Mouse (Mus musculus): ENCODE data around the gene Vav1.

GRCm38 (mm10) chr17:57275997-57276351 is 2.9 kb upstream of the Vav1 start:
- TF ChIP-seq POLR2A (IDR thresholded peaks at IDR 0.05; ENCODE audit: insufficient read depth, low read depth, low read length) (no peak), CTCF (IDR thresholded peaks at IDR 0.05) (no peak), EP300 (IDR thresholded peaks at IDR 0.05; ENCODE audit: insufficient read depth, low read depth, low read length) (no peak)

Measured in heart, adult 2 months (tissue).